Mouse (Mus musculus): Measurements from ENCODE around the gene Ltb4r2.

DNA sequence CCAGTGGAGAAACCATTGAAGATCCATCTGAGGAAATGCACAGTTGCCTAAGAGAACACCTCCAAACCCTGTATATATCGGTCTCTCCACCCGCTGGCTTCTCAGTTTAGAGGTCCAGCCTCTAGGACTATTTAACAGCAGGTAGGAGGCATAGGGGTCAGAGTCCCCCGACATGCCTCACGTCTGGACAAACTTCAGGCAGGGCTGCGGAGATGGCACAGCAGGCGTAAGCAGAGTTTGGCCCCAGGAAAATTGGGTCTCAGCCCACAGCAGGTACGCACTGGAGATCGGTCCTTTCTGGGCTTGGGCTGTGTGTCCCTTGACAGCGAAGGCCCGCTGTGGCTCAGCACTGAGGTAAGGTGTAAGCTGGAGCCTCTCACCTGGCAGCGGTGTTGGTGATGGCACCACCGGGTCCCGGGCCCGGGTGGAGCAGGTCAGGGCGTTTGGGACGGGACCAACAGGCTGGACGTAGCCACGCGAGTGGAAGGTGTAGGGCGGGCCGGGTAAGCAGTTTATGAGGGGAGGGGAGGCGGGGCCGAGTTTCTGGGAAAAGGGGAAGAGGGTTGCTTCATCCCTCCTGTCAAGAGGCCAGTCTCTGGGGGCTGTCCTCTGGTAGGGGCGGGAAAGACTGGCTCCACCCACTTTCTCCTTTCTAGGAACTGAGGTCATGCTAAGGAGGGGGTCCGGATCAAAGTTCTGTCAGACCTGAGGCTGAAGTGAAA is 48.1 kb upstream of the Ltb4r2 start:
- TF ChIP-seq CTCF (IDR thresholded peaks at IDR 0.05; ENCODE audit: control insufficient read depth, insufficient read depth, insufficient replicate concordance, low read depth, low read length), result no peak
- no peak for TF ChIP-seq POLR2A (IDR thresholded peaks at IDR 0.05; ENCODE audit: control insufficient read depth, low read depth, low read length)
